Mouse (Mus musculus) spleen, adult 2 months (tissue): ENCODE data around the gene Zfp653.

Source experiments
- CTCF ChIP-seq: fragments of 200-500 bp; IDR thresholded peaks from 2 replicates; pipeline ENCODE4 v1.5.1; 2011; ENCODE audit warnings: mild to moderate bottlenecking, inconsistent platforms; ENCODE audit not compliant: insufficient read depth, insufficient read length, insufficient replicate concordance; ENCODE audit errors: extremely low read depth
- POLR2A ChIP-seq: fragments of 200-500 bp; IDR thresholded peaks from 2 replicates; pipeline ENCODE4 v1.6.1; 2011; ENCODE audit warnings: low read depth, low read length, inconsistent platforms

- no peak for TF ChIP-seq CTCF
- TF ChIP-seq POLR2A, result no peak
These were observed 18.8 kb upstream of the Zfp653 start for GRCm38 (mm10) chr9:22089986-22090385.
